In the genomic region with DNA sequence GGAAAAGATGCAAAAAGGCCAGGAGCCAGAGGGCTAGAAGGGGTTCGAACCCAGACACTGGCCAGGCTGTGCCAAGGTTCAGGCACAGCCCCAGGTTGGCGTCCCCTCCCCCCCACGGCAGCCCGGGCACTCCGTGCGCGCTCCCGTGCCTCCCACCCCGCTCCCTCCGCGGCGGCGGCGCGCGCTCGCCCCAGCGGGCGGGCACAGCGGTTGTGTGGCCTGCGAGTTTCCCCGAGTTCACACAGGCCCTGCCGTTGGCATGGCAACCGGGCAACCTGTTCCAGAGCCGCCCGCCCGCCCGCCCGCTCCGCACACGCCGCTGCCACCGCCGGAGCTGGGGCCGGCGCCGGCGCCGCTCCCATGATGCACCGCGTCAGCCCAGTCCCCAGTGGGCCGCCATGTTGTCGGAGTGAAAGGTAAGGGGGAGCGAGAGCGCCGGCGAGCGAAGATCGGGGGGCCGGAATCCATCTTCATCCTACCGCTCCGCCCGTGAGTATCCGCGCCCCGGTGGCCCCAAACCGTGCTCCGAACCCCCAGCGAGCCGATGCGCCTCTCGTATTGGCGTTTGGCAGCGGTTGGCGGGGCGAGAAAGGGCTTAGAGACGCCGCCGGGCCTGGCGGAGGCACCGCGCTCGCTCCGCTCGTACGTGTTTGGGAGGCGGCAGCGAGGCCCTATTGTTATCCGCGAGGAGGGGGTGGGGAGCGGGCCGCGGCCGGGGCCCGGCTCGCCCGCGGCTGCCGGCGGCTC, we compare ENCODE assay signal across 8 mouse cellular contexts. TPM values are rescaled to one million over a fixed set of nuclear protein-coding genes. Genes with fewer than 3 reads are reported as not detected.
DNase-seq lines count a peak whose midpoint lies in the region; ATAC-seq lines count a peak whose summit lies in the region.

A gene (plus strand): TSS at position 343 of the 747 bp plus-strand sequence.

- H3K4me3 ChIP-seq in forebrain, embryonic 11.5 days (ENCODE audit: low read depth, low read length): peak within 1 kb of the TSS; percentile 95
- H3K4me3 ChIP-seq in heart, embryonic 16.5 days (ENCODE audit: low read length): peak within 1 kb of the TSS; percentile 73
- peak within 1 kb of the TSS; percentile 93 for H3K4me3 ChIP-seq in liver, embryonic 15.5 days (replicated peaks)
- peak within 1 kb of the TSS; percentile 81 for H3K4me3 ChIP-seq in neural tube, embryonic 12.5 days

- WGBS in forebrain, embryonic 11.5 days: 1% methylated on average over 60 of the region's 90 CpGs
- under 1% methylated on average over 87 of the region's 90 CpGs for WGBS in heart, embryonic 16.5 days
- WGBS in liver, embryonic 15.5 days (ENCODE audit: insufficient replicate concordance): under 1% methylated on average over 89 of the region's 90 CpGs
- WGBS in neural tube, embryonic 12.5 days: under 1% methylated on average over 87 of the region's 90 CpGs

- peak within 1 kb of the TSS; percentile 99 for H3K9ac ChIP-seq in forebrain, embryonic 11.5 days (ENCODE audit: low read length)
- peak within 1 kb of the TSS; percentile 86 for H3K9ac ChIP-seq in heart, embryonic 16.5 days (ENCODE audit: low read length)
- H3K9ac ChIP-seq in liver, embryonic 15.5 days: peak within 1 kb of the TSS; percentile 96
- H3K9ac ChIP-seq in neural tube, embryonic 12.5 days: peak within 1 kb of the TSS; percentile 95

- H3K36me3 ChIP-seq in forebrain, embryonic 11.5 days (ENCODE audit: control insufficient read depth, insufficient read depth, low read length): no peaks in the 10 kb centered on the region
- H3K36me3 ChIP-seq in heart, embryonic 16.5 days (ENCODE audit: control insufficient read depth, insufficient read depth): no peaks in the 10 kb centered on the region
- 0 out of 2 replicates have a peak, but pooled peaks cover 4% of the 10 kb centered on the region for H3K36me3 ChIP-seq in liver, embryonic 15.5 days (replicated peaks)
- no peaks in the 10 kb centered on the region for H3K36me3 ChIP-seq in neural tube, embryonic 12.5 days

- peak; percentile 75 to 79 for DNase-seq in CD8-positive naive resting alpha-beta T cell, adult 2 months (ENCODE audit: low read depth in 2 of 2, low spot score in 2 of 2)
- peak; percentile 87 for DNase-seq in c-Kit-positive CD71-negative TER-119-negative erythroid progenitor cells, embryonic 14.5 days (ENCODE audit: low read depth)
- peak; percentile 98 for DNase-seq in forebrain, embryonic 11.5 days (ENCODE audit: low spot score)
- DNase-seq in kidney, postnatal 36 days: peak; percentile 95 to 97
- DNase-seq in telencephalon, adult 2 months (ENCODE audit: low read depth, low spot score): peak; percentile 89

- peaks cover 4% of the 10 kb centered on the region; the same call in 1 of the 2 replicates for H3K4me1 ChIP-seq in forebrain, embryonic 11.5 days (replicated peaks; ENCODE audit: control insufficient read depth, insufficient read depth, low read length)
- H3K4me1 ChIP-seq in heart, embryonic 16.5 days (ENCODE audit: control insufficient read depth, insufficient read depth, low read length): peaks cover 21% of the 10 kb centered on the region
- H3K4me1 ChIP-seq in liver, embryonic 15.5 days (replicated peaks): peaks cover 76% of the 10 kb centered on the region
- H3K4me1 ChIP-seq in neural tube, embryonic 12.5 days: peaks cover 28% of the 10 kb centered on the region

- H3K4me2 ChIP-seq in forebrain, embryonic 11.5 days (ENCODE audit: low read depth, low read length, severe bottlenecking): peak within 1 kb of the TSS; percentile 80
- H3K4me2 ChIP-seq in heart, embryonic 16.5 days (ENCODE audit: low read depth, low read length): peak within 1 kb of the TSS; percentile 70
- peak within 1 kb of the TSS; percentile 80 for H3K4me2 ChIP-seq in liver, embryonic 15.5 days
- peak within 1 kb of the TSS; percentile 76 for H3K4me2 ChIP-seq in neural tube, embryonic 12.5 days (replicated peaks)

- H3K27ac ChIP-seq in forebrain, embryonic 11.5 days (ENCODE audit: low read depth, low read length): peak within 1 kb of the TSS; percentile 96
- peak within 1 kb of the TSS; percentile 95 for H3K27ac ChIP-seq in heart, embryonic 16.5 days (ENCODE audit: low read length)
- peak within 1 kb of the TSS; percentile 95 for H3K27ac ChIP-seq in liver, embryonic 15.5 days (replicated peaks)
- peak within 1 kb of the TSS; percentile 90 for H3K27ac ChIP-seq in neural tube, embryonic 12.5 days

- peak; percentile 96 for ATAC-seq in forebrain, embryonic 11.5 days (replicated peaks; ENCODE audit: low FRiP score)
- peak; percentile 93 for ATAC-seq in heart, embryonic 16.5 days (replicated peaks; ENCODE audit: extremely low read depth, insufficient read depth, low FRiP score)
- ATAC-seq in liver, embryonic 15.5 days (ENCODE audit: insufficient read depth): peak; percentile 90
- peak; percentile 92 for ATAC-seq in neural tube, embryonic 12.5 days (ENCODE audit: low FRiP score, low read depth)

- H3K9me3 ChIP-seq in forebrain, embryonic 11.5 days (ENCODE audit: control insufficient read depth, low read length): no peaks in the 10 kb centered on the region
- H3K9me3 ChIP-seq in heart, embryonic 16.5 days (replicated peaks; ENCODE audit: control insufficient read depth, low read length): no peaks in the 10 kb centered on the region
- H3K9me3 ChIP-seq in liver, embryonic 15.5 days (replicated peaks): no peaks in the 10 kb centered on the region
- H3K9me3 ChIP-seq in neural tube, embryonic 12.5 days: no peaks in the 10 kb centered on the region

- H3K27me3 ChIP-seq in forebrain, embryonic 11.5 days (ENCODE audit: control insufficient read depth, insufficient read depth, low read length): no peaks in the 10 kb centered on the region
- H3K27me3 ChIP-seq in heart, embryonic 16.5 days (ENCODE audit: control insufficient read depth, insufficient read depth, low read length): no peaks in the 10 kb centered on the region
- no peaks in the 10 kb centered on the region for H3K27me3 ChIP-seq in liver, embryonic 15.5 days
- no peaks in the 10 kb centered on the region for H3K27me3 ChIP-seq in neural tube, embryonic 12.5 days (replicated peaks)

RNA-seq across cellular contexts. Expression of the gene that starts here (rescaled TPM):
- 122 and 131 TPM in 2 replicates for polyA plus RNA-seq in forebrain, embryonic 11.5 days (2014; fragmentation: Nextera tagmentation; extraction: Ambion mirVana)
- 52.7 and 54.3 TPM in 2 replicates for polyA plus RNA-seq in heart, embryonic 16.5 days (2015; fragmentation: Nextera tagmentation; extraction: Ambion mirVana)
- polyA plus RNA-seq in liver, embryonic 15.5 days (2015; fragmentation: Nextera tagmentation; extraction: Ambion mirVana): 31.7 and 35.7 TPM in 2 replicates
- polyA plus RNA-seq in neural tube, embryonic 12.5 days (2016; fragmentation: Nextera tagmentation; extraction: Ambion mirVana): 106 and 108 TPM in 2 replicates

Comparison
In these comparisons a context has a peak if more than half of its experiments do, and no peak if none do; other contexts are left out.
1. Peak in every context shown above with its lines: DNase-seq, ATAC-seq, H3K4me3 ChIP-seq and H3K27ac ChIP-seq.